Mouse (Mus musculus) midbrain, postnatal 0 days (tissue): ENCODE measurements around the gene Mre11a. TPM values are rescaled to one million over a fixed set of nuclear protein-coding genes. Genes with fewer than 3 reads are reported as not detected.
A peak's percentile ranks its signal among the peaks of the same experiment; 100 is the strongest.

Source experiments
- ATAC-seq: fragments of 200-750 bp; cut with Nextera tagmentation; 2 replicates; pipeline ENCODE4 v1.8.0; 2017; ENCODE audit warnings: moderate number of reproducible peaks, mild to moderate bottlenecking, moderate TSS enrichment, moderate library complexity; ENCODE audit not compliant: low FRiP score
- DNase-seq: peaks from one replicate; pipeline ENCODE4 v3.0.0-alpha.2; 2015; ENCODE audit warnings: low spot score
- H3K27ac ChIP-seq: fragments of 300-500 bp; sonication (generic); 2 replicates; pipeline ENCODE4 v1.5.1; 2014; ENCODE audit warnings: low read depth, mild to moderate bottlenecking, low read length, mixed read lengths
- H3K27me3 ChIP-seq: fragments of 300-500 bp; sonication (generic); 2 replicates; pipeline ENCODE4 v1.6.1; 2014; ENCODE audit warnings: low read length, control low read depth, mixed read lengths; ENCODE audit not compliant: insufficient read depth
- H3K36me3 ChIP-seq: fragments of 300-500 bp; sonication (generic); 2 replicates; pipeline ENCODE4 v1.6.1; 2014; ENCODE audit warnings: low read length, control low read depth, mixed read lengths; ENCODE audit not compliant: insufficient read depth
- H3K4me1 ChIP-seq: fragments of 300-500 bp; sonication (generic); 2 replicates; pipeline ENCODE4 v1.6.1; 2014; ENCODE audit warnings: mild to moderate bottlenecking, control low read depth, antibody characterized with exemption, low read length, mixed read lengths; ENCODE audit not compliant: insufficient read depth
- H3K4me2 ChIP-seq: fragments of 300-500 bp; sonication (generic); 2 replicates; pipeline ENCODE4 v1.6.1; 2014; ENCODE audit warnings: low read depth, mild to moderate bottlenecking, low read length, mixed read lengths; ENCODE audit not compliant: poor library complexity, severe bottlenecking
- H3K4me3 ChIP-seq: fragments of 300-500 bp; sonication (generic); 2 replicates; pipeline ENCODE4 v1.5.1; 2014; ENCODE audit warnings: low read depth, mild to moderate bottlenecking, low read length, moderate library complexity
- H3K9ac ChIP-seq: fragments of 300-500 bp; sonication (generic); replicated peaks from 2 replicates; pipeline ENCODE4 v1.6.1; 2014; ENCODE audit warnings: mild to moderate bottlenecking, low read length, moderate library complexity, mixed read lengths; ENCODE audit not compliant: poor library complexity, severe bottlenecking
- H3K9me3 ChIP-seq: fragments of 300-500 bp; sonication (generic); 2 replicates; pipeline ENCODE4 v1.6.1; 2016; ENCODE audit warnings: low read length, control low read depth
- CTCF ChIP-seq: IDR thresholded peaks from 2 replicates; pipeline ENCODE4 v1.5.1; 2016; ENCODE audit warnings: antibody characterized with exemption, mild to moderate bottlenecking
- whole genome bisulfite sequencing: fragments of 180-500 bp; shearing (Covaris S2); extraction: QIAGEN DNeasy Blood & Tissue Kit; methylation state at CpG from one replicate; pipeline ENCODE4 v1.1.7; 2014; 5-methylcytosine and 5-hydroxymethylcytosine counted together
- polyA plus RNA-seq: library from polyadenylated mRNA; unstranded; fragments of >200 nt; fragmentation: Nextera tagmentation; extraction: Ambion mirVana; gene quantifications from 2 replicates; pipeline ENCODE4 v1.2.1, GENCODE M21; 2015
- total RNA-seq: library from RNA; depleted of rRNA; stranded (reverse); fragments of >200 nt; gene quantifications from 2 replicates; pipeline ENCODE4 v1.2.3, GENCODE M21; 2014; rRNA removed

The Mre11a gene
- total RNA-seq (6.7 and 19.3 TPM in 2 replicates), polyA plus RNA-seq (5.9 and 7.2 TPM in 2 replicates)

DNA sequence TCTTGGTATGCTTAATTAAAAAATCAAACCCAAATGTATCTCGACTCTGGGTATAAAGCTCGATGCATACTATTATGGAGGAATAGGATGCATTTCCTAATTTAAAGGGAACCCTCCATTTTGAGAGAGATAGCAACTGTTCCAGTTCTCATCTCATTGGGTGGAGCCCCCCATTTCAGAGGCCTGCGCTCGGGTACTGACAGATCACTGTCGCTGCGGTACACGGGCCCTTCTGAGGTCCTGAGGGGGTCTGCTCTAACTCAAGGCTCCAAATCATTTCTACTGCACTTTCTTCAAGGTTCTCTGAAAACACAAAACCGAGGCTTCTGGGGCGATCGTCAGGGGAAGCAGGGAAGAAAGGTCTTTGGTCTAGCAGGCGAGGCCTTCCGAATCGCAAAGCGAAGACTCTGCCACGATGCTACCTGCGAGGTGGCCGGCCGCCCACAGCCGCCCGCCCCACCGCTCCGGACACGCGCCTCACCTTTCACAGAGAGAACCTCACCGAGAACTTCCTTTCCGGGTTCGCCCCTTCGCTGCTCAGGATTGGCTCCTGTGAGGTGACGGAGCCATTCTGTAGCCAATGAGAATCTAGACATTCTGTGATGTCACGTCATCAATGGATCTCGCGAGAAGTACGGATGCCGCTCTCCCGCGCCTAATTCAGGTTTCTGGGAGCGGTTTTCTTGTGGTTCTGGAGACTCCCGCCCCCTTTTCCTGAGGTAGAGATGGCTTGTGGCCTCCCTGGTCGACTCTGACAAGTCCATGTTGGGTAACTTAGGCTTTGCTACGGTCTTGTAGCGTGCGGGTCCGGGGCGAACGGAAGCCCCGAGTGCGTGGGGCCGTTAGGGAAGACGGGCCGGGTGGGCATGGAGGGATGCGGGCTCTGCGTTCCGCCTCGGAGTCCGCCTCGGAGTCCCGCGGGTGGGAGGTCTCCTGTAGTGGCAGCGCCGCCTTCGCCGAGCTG is at the start of gene Mre11a, which contains the start of gene Ankrd49:
TSS of gene Mre11a (plus strand) at position 616 of the 964 bp plus-strand sequence.
TSS of gene Ankrd49 (minus strand) at position 818 of the 964 bp plus-strand sequence.
- H3K4me2 ChIP-seq, result peak within 1 kb of the TSS; percentile 84
- ATAC-seq (peak; percentile 99), DNase-seq (peak; percentile 98)
- H3K4me3 ChIP-seq, result peak within 1 kb of the TSS; percentile 74
- no peaks in the 10 kb centered on the region for H3K4me1 ChIP-seq
- H3K27me3 ChIP-seq, result no peaks in the 10 kb centered on the region
- peak; percentile 36; the same call in 1 of the 2 replicates for TF ChIP-seq CTCF
- peaks cover 13% of the 10 kb centered on the region for H3K36me3 ChIP-seq
- under 1% methylated on average over 62 of the region's 62 CpGs for WGBS
- H3K9me3 ChIP-seq, result no peaks in the 10 kb centered on the region
- peak within 1 kb of the TSS; percentile 94 for H3K27ac ChIP-seq
- H3K9ac ChIP-seq, result peak within 1 kb of the TSS; percentile 79

DNA sequence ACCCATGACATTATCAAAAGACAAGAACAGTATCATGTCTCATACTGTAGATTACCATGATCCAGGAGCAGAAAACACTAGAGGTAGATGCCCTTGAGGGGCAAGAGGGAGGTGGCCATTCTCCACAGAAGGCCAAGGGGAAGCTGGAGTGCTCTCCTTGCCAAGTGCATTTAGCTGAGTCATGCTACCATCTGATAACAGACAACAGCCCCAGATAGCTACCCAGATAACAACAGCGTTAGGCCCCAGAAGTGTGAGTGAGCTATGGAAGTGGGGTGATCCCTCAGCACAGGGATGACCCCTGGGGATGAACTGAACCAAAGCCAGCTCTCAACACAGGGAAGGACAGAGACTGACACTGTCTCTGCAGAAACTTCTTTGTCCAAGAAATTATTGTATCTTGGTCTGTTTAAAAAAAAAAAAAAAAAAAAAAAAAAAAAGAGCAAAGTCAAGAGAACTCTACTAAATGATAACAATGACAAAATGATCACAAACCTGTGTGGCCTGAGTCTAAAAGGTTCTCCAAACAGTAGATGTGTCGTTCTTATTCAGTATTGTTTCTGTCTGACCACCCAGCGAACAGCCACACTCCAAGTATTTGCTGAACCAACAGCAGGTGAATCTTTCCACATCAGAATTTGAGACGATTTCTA is 44.8 kb upstream of the Mre11a start:
- 82% methylated on average over 4 of the region's 4 CpGs for WGBS
- no peak overlapping the region for H3K4me2 ChIP-seq
- no peaks in the 10 kb centered on the region for H3K9me3 ChIP-seq
- no peaks in the 10 kb centered on the region for H3K36me3 ChIP-seq
- ATAC-seq (no peak), DNase-seq (no peak)
- H3K4me1 ChIP-seq, result no peaks in the 10 kb centered on the region
- no peak overlapping the region for H3K27ac ChIP-seq
- TF ChIP-seq CTCF, result no peak
- H3K27me3 ChIP-seq, result no peaks in the 10 kb centered on the region
- no peak overlapping the region for H3K9ac ChIP-seq
- no peak overlapping the region for H3K4me3 ChIP-seq

- H3K9ac ChIP-seq, result no peak within 1 kb of the TSS
- H3K27me3 ChIP-seq, result no peaks in the 10 kb centered on the region
- H3K4me2 ChIP-seq, result no peak within 1 kb of the TSS
- H3K4me3 ChIP-seq, result no peak within 1 kb of the TSS
- no peak for ATAC-seq
- H3K4me1 ChIP-seq, result no peaks in the 10 kb centered on the region
- TF ChIP-seq CTCF, result no peak
- no peaks in the 10 kb centered on the region for H3K36me3 ChIP-seq
- 87% methylated on average over 19 of the region's 19 CpGs for WGBS
- H3K27ac ChIP-seq, result no peak within 1 kb of the TSS
- no peaks in the 10 kb centered on the region for H3K9me3 ChIP-seq
- DNase-seq, result no peak
Measured at GRCm38 (mm10) chr9:14740151-14740924, 44.1 kb upstream of the Mre11a start, which contains the start of gene Piwil4. Gene Piwil4, minus strand, starts transcription at chr9:14740733.

GRCm38 (mm10) chr9:14750901-14751502 is 33.5 kb upstream of the Mre11a start:
- Histone ChIP-seq H3K4me1 (no peaks in the 10 kb centered on the region), H3K27me3 (no peaks in the 10 kb centered on the region), H3K9me3 (no peaks in the 10 kb centered on the region), H3K4me2 (peak overlapping the region; percentile 92), H3K4me3 (peak overlapping the region; percentile 46), H3K36me3 (no peaks in the 10 kb centered on the region), H3K27ac (no peak overlapping the region), H3K9ac (peak overlapping the region; percentile 61)
- DNase-seq (no peak), ATAC-seq (peak; percentile 11; the same call in 1 of the 2 replicates)
- no peak for TF ChIP-seq CTCF
- 58% methylated on average over 42 of the region's 42 CpGs for WGBS

DNA sequence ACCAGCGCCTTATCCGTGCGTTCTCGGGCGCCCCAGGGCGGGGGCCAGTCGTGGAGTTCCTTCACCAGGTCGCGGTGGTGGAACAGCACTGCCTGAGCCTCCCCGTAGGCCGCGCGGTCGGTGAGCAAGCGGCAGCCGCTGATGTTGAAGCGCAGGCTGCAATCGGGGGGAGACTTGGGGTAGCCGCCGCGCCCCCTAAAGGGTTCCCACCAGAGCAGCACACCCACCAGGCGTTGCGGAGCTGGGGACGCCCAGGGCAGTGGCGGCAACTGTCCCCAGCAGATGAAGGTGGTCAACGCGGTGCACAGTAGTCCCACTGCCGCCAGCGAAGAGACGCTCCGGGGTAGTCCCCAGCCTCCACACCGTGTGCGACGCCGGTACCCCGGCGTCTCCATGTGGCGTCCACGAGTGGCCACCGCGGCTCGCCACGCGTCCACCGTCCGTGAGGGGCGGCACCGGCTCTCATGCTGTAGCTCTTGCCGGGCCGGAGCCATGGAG is 32.9 kb upstream of the Mre11a start:
- H3K27ac ChIP-seq, result no peak overlapping the region
- no peaks in the 10 kb centered on the region for H3K36me3 ChIP-seq
- DNase-seq (no peak), ATAC-seq (peak; percentile 84)
- peak overlapping the region; percentile 92 for H3K4me2 ChIP-seq
- TF ChIP-seq CTCF, result peak; percentile 40; the same call in 1 of the 2 replicates
- H3K9ac ChIP-seq, result peak overlapping the region; percentile 61
- no peaks in the 10 kb centered on the region for H3K27me3 ChIP-seq
- peak overlapping the region; percentile 46 for H3K4me3 ChIP-seq
- no peaks in the 10 kb centered on the region for H3K9me3 ChIP-seq
- WGBS, result under 1% methylated on average over 50 of the region's 50 CpGs
- no peaks in the 10 kb centered on the region for H3K4me1 ChIP-seq
